Mouse (Mus musculus) MEL (cell line): Measurements from ENCODE around the gene Zfp821. TPM values are rescaled to one million over a fixed set of nuclear protein-coding genes. Genes with fewer than 3 reads are reported as not detected.

Source experiments
- DNase-seq: peaks from one replicate; pipeline ENCODE4 v3.0.0; 2011; ENCODE audit warnings: low read depth, low spot score
- H3K27ac ChIP-seq: 2 replicates; pipeline ENCODE4 v1.5.1; 2012; ENCODE audit warnings: low read depth, mild to moderate bottlenecking, control low read depth, low read length, moderate library complexity; ENCODE audit not compliant: control insufficient read depth
- H3K27me3 ChIP-seq, 2 experiments: fragments of 150-350 bp in 1 of 2; sonication (generic) in 1 of 2; 2 replicates each; pipeline ENCODE4 v1.6.1; 2012; ENCODE audit warnings: low read length in 2 of 2, mild to moderate bottlenecking in 2 of 2, improper control_type of control experiment in 1 of 2, moderate library complexity in 1 of 2; ENCODE audit not compliant: insufficient read depth in 2 of 2, control insufficient read depth in 1 of 2
- H3K36me3 ChIP-seq, 2 experiments: 2 replicates each; pipeline ENCODE4 v1.6.1; 2012 to 2014; ENCODE audit warnings: low read length in 2 of 2, improper control_type of control experiment in 1 of 2, inconsistent platforms in 1 of 2, mild to moderate bottlenecking in 1 of 2; ENCODE audit not compliant: insufficient read depth in 2 of 2, control insufficient read depth in 1 of 2
- H3K4me1 ChIP-seq, 2 experiments: fragments of 150-350 bp in 1 of 2; sonication (generic) in 1 of 2; 2 replicates each; pipeline ENCODE4 v1.6.1; 2012; ENCODE audit warnings: low read length in 2 of 2, improper control_type of control experiment in 1 of 2, mild to moderate bottlenecking in 1 of 2; ENCODE audit not compliant: insufficient read depth in 2 of 2, control insufficient read depth in 1 of 2
- H3K4me3 ChIP-seq, 2 experiments: fragments of 150-350 bp in 1 of 2; sonication (generic) in 1 of 2; 2 replicates each; pipeline ENCODE4 v1.5.1; 2012; ENCODE audit warnings: low read depth in 2 of 2, low read length in 2 of 2, mild to moderate bottlenecking in 2 of 2, moderate library complexity in 2 of 2, control low read depth in 1 of 2, improper control_type of control experiment in 1 of 2; ENCODE audit not compliant: control insufficient read depth in 1 of 2, insufficient read depth in 1 of 2
- H3K79me2 ChIP-seq: 2 replicates; pipeline ENCODE4 v1.6.1; 2012; ENCODE audit warnings: mild to moderate bottlenecking, low read length, moderate library complexity; ENCODE audit not compliant: control insufficient read depth, poor library complexity, insufficient read depth
- H3K9ac ChIP-seq: 2 replicates; pipeline ENCODE4 v1.6.1; 2012; ENCODE audit warnings: low read depth, mild to moderate bottlenecking, control low read depth, low read length, moderate library complexity; ENCODE audit not compliant: control insufficient read depth, poor library complexity, severe bottlenecking
- H3K9me3 ChIP-seq: fragments of 150-350 bp; sonication (generic); replicated peaks from 2 replicates; pipeline ENCODE4 v1.6.1; 2012; ENCODE audit warnings: mild to moderate bottlenecking, low read length, improper control_type of control experiment, moderate library complexity; ENCODE audit not compliant: insufficient read depth
- BHLHE40 ChIP-seq: IDR thresholded peaks from 2 replicates; pipeline ENCODE4 v1.6.1; 2012; ENCODE audit warnings: low read depth, mild to moderate bottlenecking, inconsistent platforms, low read length, improper control_type of control experiment, borderline replicate concordance
- CHD1 ChIP-seq: IDR thresholded peaks from 2 replicates; pipeline ENCODE4 v1.6.1; 2012; ENCODE audit warnings: low read depth, mild to moderate bottlenecking, inconsistent platforms, low read length, improper control_type of control experiment
- CTCF ChIP-seq, 3 experiments: IDR thresholded peaks in 2 of 3; conservative IDR thresholded peaks in 1 of 3; 2 replicates each; pipeline ENCODE4 v1.5.1; 2011 to 2012; ENCODE audit warnings: low read length in 3 of 3, low read depth in 2 of 3, mild to moderate bottlenecking in 2 of 3, improper control_type of control experiment in 1 of 3, inconsistent platforms in 1 of 3, mixed read lengths in 1 of 3, moderate library complexity in 1 of 3; ENCODE audit not compliant: control insufficient read depth in 1 of 3, insufficient read depth in 1 of 3, poor library complexity in 1 of 3, severe bottlenecking in 1 of 3
- E2F4 ChIP-seq: IDR thresholded peaks from 2 replicates; pipeline ENCODE4 v1.6.1; 2011; ENCODE audit warnings: low read depth, low read length, improper control_type of control experiment, borderline replicate concordance
- EP300 ChIP-seq, 2 experiments: IDR thresholded peaks; 2 replicates each; pipeline ENCODE4 v1.6.1; 2011; ENCODE audit warnings: improper control_type of control experiment in 2 of 2, low read length in 2 of 2, low read depth in 1 of 2, mild to moderate bottlenecking in 1 of 2
- GABPA ChIP-seq: IDR thresholded peaks from 2 replicates; pipeline ENCODE4 v1.6.1; 2012; ENCODE audit warnings: low read depth, mild to moderate bottlenecking, inconsistent platforms, low read length, improper control_type of control experiment, moderate library complexity
- JUND ChIP-seq: IDR thresholded peaks from 2 replicates; pipeline ENCODE4 v1.6.1; 2011; ENCODE audit warnings: low read depth, mild to moderate bottlenecking, improper control_type of control experiment, low read length
- KAT2A ChIP-seq: conservative IDR thresholded peaks from 2 replicates; pipeline ENCODE4 v1.6.1; 2012; ENCODE audit warnings: low read depth, low read length, improper control_type of control experiment, inconsistent platforms
- MAX ChIP-seq: IDR thresholded peaks from 2 replicates; pipeline ENCODE4 v1.6.1; 2011; ENCODE audit warnings: low read length, improper control_type of control experiment
- MAZ ChIP-seq: IDR thresholded peaks from 2 replicates; pipeline ENCODE4 v1.6.1; 2012; ENCODE audit warnings: low read depth, mild to moderate bottlenecking, inconsistent platforms, low read length, improper control_type of control experiment
- MEF2A ChIP-seq: IDR thresholded peaks from 2 replicates; pipeline ENCODE4 v1.6.1; 2014; ENCODE audit warnings: low read depth, mild to moderate bottlenecking, inconsistent platforms, low read length, improper control_type of control experiment; ENCODE audit not compliant: poor library complexity, insufficient replicate concordance, severe bottlenecking; ENCODE audit errors: extremely low read depth
- MXI1 ChIP-seq: IDR thresholded peaks from 2 replicates; pipeline ENCODE4 v1.6.1; 2011; ENCODE audit warnings: mild to moderate bottlenecking, low read depth, low read length, improper control_type of control experiment
- MYB ChIP-seq: IDR thresholded peaks from 2 replicates; pipeline ENCODE4 v1.6.1; 2011; ENCODE audit warnings: mild to moderate bottlenecking, low read depth, low read length, improper control_type of control experiment
- MYC ChIP-seq: IDR thresholded peaks from 2 replicates; pipeline ENCODE4 v1.6.1; 2011; ENCODE audit warnings: low read depth, mild to moderate bottlenecking, low read length, improper control_type of control experiment, moderate library complexity
- NELFE ChIP-seq: IDR thresholded peaks from 2 replicates; pipeline ENCODE4 v1.6.1; 2011; ENCODE audit warnings: low read depth, low read length, improper control_type of control experiment
- NRF1 ChIP-seq: IDR thresholded peaks from 2 replicates; pipeline ENCODE4 v1.6.1; 2014; ENCODE audit warnings: low read depth, mild to moderate bottlenecking, inconsistent platforms, low read length, improper control_type of control experiment, moderate library complexity; ENCODE audit not compliant: poor library complexity, insufficient read depth, severe bottlenecking
- POLR2A ChIP-seq, 2 experiments: IDR thresholded peaks; 2 replicates each; pipeline ENCODE4 v1.6.1; 2011 to 2012; ENCODE audit warnings: low read length in 2 of 2, mild to moderate bottlenecking in 2 of 2, control low read depth in 1 of 2, improper control_type of control experiment in 1 of 2, low read depth in 1 of 2, moderate library complexity in 1 of 2; ENCODE audit not compliant: control insufficient read depth in 1 of 2, insufficient read depth in 1 of 2, poor library complexity in 1 of 2
- POLR2AphosphoS2 ChIP-seq: IDR thresholded peaks from 2 replicates; pipeline ENCODE4 v1.6.1; 2011; ENCODE audit warnings: low read length, improper control_type of control experiment
- POLR2AphosphoS5 ChIP-seq: IDR thresholded peaks from 2 replicates; pipeline ENCODE4 v1.6.1; 2012; ENCODE audit warnings: low read depth, borderline replicate concordance, mild to moderate bottlenecking, inconsistent platforms, low read length, moderate library complexity, mixed read lengths
- RAD21 ChIP-seq: IDR thresholded peaks from 2 replicates; pipeline ENCODE4 v1.6.1; 2011; ENCODE audit warnings: mild to moderate bottlenecking, low read depth, low read length, improper control_type of control experiment
- RCOR1 ChIP-seq: IDR thresholded peaks from 2 replicates; pipeline ENCODE4 v1.6.1; 2012; ENCODE audit warnings: low read depth, mild to moderate bottlenecking, inconsistent platforms, low read length, improper control_type of control experiment
- SIN3A ChIP-seq: IDR thresholded peaks from 2 replicates; pipeline ENCODE4 v1.6.1; 2012; ENCODE audit warnings: low read length, improper control_type of control experiment, inconsistent platforms
- SMC3 ChIP-seq: IDR thresholded peaks from 2 replicates; pipeline ENCODE4 v1.6.1; 2011; ENCODE audit warnings: low read depth, low read length, improper control_type of control experiment
- TBP ChIP-seq: IDR thresholded peaks from 2 replicates; pipeline ENCODE4 v1.8.0; 2011; ENCODE audit warnings: low read depth, low read length, improper control_type of control experiment
- TCF12 ChIP-seq: IDR thresholded peaks from 2 replicates; pipeline ENCODE4 v1.6.1; 2014; ENCODE audit warnings: low read depth, mild to moderate bottlenecking, inconsistent platforms, low read length, improper control_type of control experiment, moderate library complexity
- USF1 ChIP-seq: IDR thresholded peaks from 2 replicates; pipeline ENCODE4 v1.6.1; 2014; ENCODE audit warnings: low read depth, mild to moderate bottlenecking, inconsistent platforms, low read length, improper control_type of control experiment, moderate library complexity
- ZC3H11A ChIP-seq: IDR thresholded peaks from 2 replicates; pipeline ENCODE4 v1.6.1; 2012; ENCODE audit warnings: low read depth, mild to moderate bottlenecking, inconsistent platforms, low read length, improper control_type of control experiment
- ZKSCAN1 ChIP-seq: IDR thresholded peaks from 2 replicates; pipeline ENCODE4 v1.6.1; 2012; ENCODE audit warnings: low read depth, mild to moderate bottlenecking, inconsistent platforms, low read length, improper control_type of control experiment, moderate library complexity
- ZMIZ1 ChIP-seq: IDR thresholded peaks from 2 replicates; pipeline ENCODE4 v1.6.1; 2012; ENCODE audit warnings: low read depth, mild to moderate bottlenecking, inconsistent platforms, low read length, improper control_type of control experiment, moderate library complexity
- ZNF384 ChIP-seq: IDR thresholded peaks from 2 replicates; pipeline ENCODE4 v1.6.1; 2012; ENCODE audit warnings: low read depth, mild to moderate bottlenecking, inconsistent platforms, low read length, improper control_type of control experiment
- polyA plus RNA-seq, 2 experiments: library from polyadenylated mRNA; stranded (reverse) in 1 of 2; unstranded in 1 of 2; fragments of >175 nt in 1 of 2; fragments of >200 nt in 1 of 2; gene quantifications; 2 replicates each; pipeline versions ENCODE4 v1.2.1 to v1.2.4; 2012; ENCODE audit warnings: low replicate concordance in 2 of 2, low read depth in 1 of 2; ENCODE audit not compliant: insufficient read length in 2 of 2, insufficient read depth in 1 of 2, missing spikeins in 1 of 2
- total RNA-seq: library from RNA; depleted of rRNA; stranded (reverse); fragments of 300-350 nt; gene quantifications from 2 replicates; pipeline ENCODE4 v1.2.3, GENCODE M21; 2012

Zfp821 gene
- total and polyA plus RNA-seq, 3 experiments: 5.2 to 10.1 TPM; not detected in 1

DNA sequence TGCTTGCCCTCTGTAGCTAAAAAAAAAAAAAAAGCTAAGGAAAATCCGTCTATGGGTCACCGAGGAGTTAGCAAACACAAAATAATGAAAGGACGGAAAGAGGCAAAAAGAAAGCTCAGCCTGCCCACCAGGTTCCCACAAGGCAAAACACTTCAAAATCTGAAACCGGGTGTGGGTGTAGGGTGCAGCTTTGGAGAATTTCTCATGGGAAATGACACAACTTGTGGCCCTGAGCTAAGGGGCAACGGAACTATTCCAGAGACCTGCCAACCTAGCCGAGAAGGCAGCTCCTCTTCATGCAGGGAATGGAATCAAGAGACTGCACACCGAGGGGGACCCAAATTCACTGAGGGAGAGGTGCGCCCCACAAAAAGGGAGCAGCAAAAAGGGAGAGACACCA is 31.5 kb downstream of the Zfp821 start:
- peaks cover 4% of the 10 kb centered on the region in 2 experiments; a peak in 3 of 4 replicates for H3K4me1 ChIP-seq
- H3K27ac ChIP-seq: no peak overlapping the region
- DNase-seq: no peak
- no peaks in the 10 kb centered on the region; a peak in 2 of 4 replicates for H3K36me3 ChIP-seq
- H3K27me3 ChIP-seq: no peaks in the 10 kb centered on the region
- peaks cover 11% of the 10 kb centered on the region for H3K79me2 ChIP-seq
- H3K9ac ChIP-seq: peak overlapping the region; percentile 85
- TF ChIP-seq SIN3A (no peak), E2F4 (no peak), CHD1 (no peak)
- H3K9me3 ChIP-seq: no peaks in the 10 kb centered on the region
- peak overlapping the region; percentile 74 to 81 for H3K4me3 ChIP-seq

DNA sequence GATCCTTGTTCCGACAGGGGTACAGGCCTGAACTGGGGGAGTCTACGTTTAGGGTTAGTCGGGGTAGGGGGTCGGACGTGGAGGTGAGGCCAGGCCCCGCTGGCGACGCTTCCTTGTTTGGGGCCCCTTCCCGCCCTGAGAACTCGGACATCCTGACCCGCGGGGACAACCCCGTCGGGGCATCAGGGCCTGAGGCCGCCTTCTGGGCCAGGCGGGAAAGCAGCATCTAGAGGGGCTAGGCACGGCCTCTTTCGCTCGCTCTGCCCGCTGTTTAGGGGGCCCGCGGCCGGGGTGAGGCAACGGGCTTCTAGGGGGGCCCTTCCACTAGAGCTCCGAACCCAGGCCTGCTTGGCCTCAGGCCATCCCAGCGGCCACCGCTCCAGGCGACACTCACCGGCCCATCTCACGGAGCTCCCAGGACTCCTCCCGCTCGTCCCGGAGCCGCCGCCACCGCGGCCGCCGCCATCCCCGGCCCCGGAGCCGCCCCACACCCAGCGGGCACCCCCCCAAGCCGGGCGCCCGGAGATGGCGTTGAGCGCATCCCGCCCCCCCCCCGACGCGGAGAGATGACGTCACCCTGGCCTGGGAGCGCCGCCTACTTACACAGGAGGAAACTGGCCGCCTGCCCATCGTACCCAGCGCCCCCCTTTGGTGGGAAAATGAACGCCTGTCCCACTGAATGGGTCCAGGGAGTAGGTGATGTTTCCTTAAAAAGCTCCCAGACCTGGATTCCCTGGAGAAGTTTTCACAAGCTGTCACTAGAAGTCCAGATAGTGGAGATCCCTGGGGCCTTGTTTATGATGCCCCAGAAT is 32.1 kb downstream of the Zfp821 start, which contains the start of gene Atxn1l:
Gene Atxn1l, minus strand, starts transcription at position 503 of the 812 bp plus-strand sequence.
- Histone ChIP-seq H3K27me3 (no peaks in the 10 kb centered on the region), H3K27ac (no peak within 1 kb of the TSS), H3K36me3 (no peaks in the 10 kb centered on the region; a peak in 2 of 4 replicates), H3K4me1 (peaks cover 4% of the 10 kb centered on the region in 2 experiments; a peak in 3 of 4 replicates), H3K9ac (peak within 1 kb of the TSS; percentile 85), H3K9me3 (no peaks in the 10 kb centered on the region), H3K4me3 (peak within 1 kb of the TSS; percentile 74 to 81), H3K79me2 (peaks cover 11% of the 10 kb centered on the region)
- peak; percentile 83 for DNase-seq
- TF ChIP-seq RCOR1 (no peak), POLR2AphosphoS5 (no peak), MXI1 (no peak), MEF2A (no peak), USF1 (no peak), ZKSCAN1 (no peak), MAZ (peak; percentile 92), SMC3 (0 out of 2 replicates have a peak, but pooled peaks have one; percentile 7), TBP (no peak), CTCF (IDR thresholded peaks at IDR 0.05 in 2 of 3, conservative IDR thresholded peaks at IDR 0.05 in 1 of 3; ENCODE audit: control insufficient read depth in 1 of 3, insufficient read depth in 1 of 3, low read depth in 2 of 3, low read length in 3 of 3, poor library complexity in 1 of 3, severe bottlenecking in 1 of 3) (peak in 2 of 3 experiments; percentile 51 to 59; a peak in 5 of 6 replicates), KAT2A (no peak), NRF1 (no peak), ZNF384 (no peak), ZMIZ1 (no peak), ZC3H11A (no peak), MAX (no peak), TCF12 (no peak), POLR2A (IDR thresholded peaks at IDR 0.05; ENCODE audit: control insufficient read depth in 1 of 2, insufficient read depth in 1 of 2, low read depth in 1 of 2, low read length in 2 of 2, poor library complexity in 1 of 2) (peak in 1 of 2 experiments; percentile 45; a peak in 1 of 4 replicates), MYB (no peak), JUND (no peak), BHLHE40 (no peak), GABPA (no peak), EP300 (IDR thresholded peaks at IDR 0.05; ENCODE audit: low read depth in 1 of 2, low read length in 2 of 2) (no peak), CHD1 (no peak), NELFE (no peak), POLR2AphosphoS2 (no peak), RAD21 (no peak), MYC (no peak)
